Comparison of ENCODE assay signal across 10 mouse cellular contexts in genomic region chr12:54697791-54698250, GRCm38 (mm10). TPM values are rescaled to one million over a fixed set of nuclear protein-coding genes. Genes with fewer than 3 reads are reported as not detected.
DNase-seq lines count a peak whose midpoint lies in the region; ATAC-seq and TF ChIP-seq lines count a peak whose summit lies in the region.
"Had no signal": no experiment of that assay in that cellular context is flagged by ENCODE, and none has a peak within 500 bp of the region (broad histone marks: within the 10 kb centered on the region; RNA-seq: fewer than 3 reads in every experiment).

No protein-coding gene starts in this region.

- no peak for TF ChIP-seq CTCF in layer of hippocampus, adult 2 months (conservative IDR thresholded peaks at IDR 0.05)

- DNase-seq in forebrain, embryonic 11.5 days (ENCODE audit: low spot score) = no peak
- peak; percentile 4 for DNase-seq in c-Kit-positive CD71-negative TER-119-negative erythroid progenitor cells, embryonic 14.5 days (ENCODE audit: low read depth)
- no peak for DNase-seq in layer of hippocampus, adult 2 months (ENCODE audit: low spot score in 2 of 2)
- no peak for DNase-seq in layer of hippocampus, adult 8-10 months (ENCODE audit: low spot score in 2 of 2)
- DNase-seq: kidney, adult 2 months had no signal

- 55% methylated on average over 6 of the region's 6 CpGs for WGBS in forebrain, embryonic 15.5 days
- 65% methylated on average over 6 of the region's 6 CpGs for WGBS in forebrain, embryonic 11.5 days
- WGBS in midbrain, embryonic 12.5 days = 59% methylated on average over 6 of the region's 6 CpGs
- 61% methylated on average over 6 of the region's 6 CpGs for WGBS in midbrain, embryonic 13.5 days

- ATAC-seq in forebrain, embryonic 15.5 days (replicated peaks) = no peak
- ATAC-seq in forebrain, embryonic 11.5 days (replicated peaks; ENCODE audit: low FRiP score) = no peak
- no peak for ATAC-seq in midbrain, embryonic 12.5 days (ENCODE audit: low FRiP score, low read depth)
- no peak for ATAC-seq in midbrain, embryonic 13.5 days
- ATAC-seq in megakaryocyte progenitor cell, adult 5-6 weeks (replicated peaks; ENCODE audit: poor library complexity) = peak; percentile 1; the same call in 1 of the 2 replicates

- H3K9ac ChIP-seq in forebrain, embryonic 15.5 days (replicated peaks) = no peak overlapping the region
- no peak overlapping the region for H3K9ac ChIP-seq in forebrain, embryonic 11.5 days (ENCODE audit: low read length)
- H3K9ac ChIP-seq in midbrain, embryonic 12.5 days (replicated peaks) = no peak overlapping the region
- H3K9ac ChIP-seq in midbrain, embryonic 13.5 days (replicated peaks) = no peak overlapping the region
- H3K9ac ChIP-seq: neural tube, embryonic 13.5 days had no signal

- peak overlapping the region; percentile 50 for H3K27ac ChIP-seq in forebrain, embryonic 15.5 days (replicated peaks)
- no peak overlapping the region; the same call in 1 of the 2 replicates for H3K27ac ChIP-seq in forebrain, embryonic 11.5 days (ENCODE audit: low read depth, low read length)
- peak overlapping the region; percentile 20; the same call in 1 of the 2 replicates for H3K27ac ChIP-seq in midbrain, embryonic 12.5 days (replicated peaks)
- no peak overlapping the region for H3K27ac ChIP-seq in midbrain, embryonic 13.5 days
- no peak overlapping the region for H3K27ac ChIP-seq in layer of hippocampus, adult 2 months
- H3K27ac ChIP-seq: neural tube, embryonic 13.5 days had no signal

- peaks cover 20% of the 10 kb centered on the region for H3K4me1 ChIP-seq in forebrain, embryonic 15.5 days
- no peaks in the 10 kb centered on the region for H3K4me1 ChIP-seq in forebrain, embryonic 11.5 days (replicated peaks; ENCODE audit: control insufficient read depth, insufficient read depth, low read length)
- peaks cover 4% of the 10 kb centered on the region for H3K4me1 ChIP-seq in midbrain, embryonic 12.5 days
- H3K4me1 ChIP-seq in midbrain, embryonic 13.5 days (replicated peaks) = peaks cover 16% of the 10 kb centered on the region

- no peak overlapping the region for H3K4me2 ChIP-seq in forebrain, embryonic 15.5 days (replicated peaks)
- no peak overlapping the region for H3K4me2 ChIP-seq in forebrain, embryonic 11.5 days (ENCODE audit: low read depth, low read length, severe bottlenecking)
- no peak overlapping the region for H3K4me2 ChIP-seq in midbrain, embryonic 12.5 days (replicated peaks)
- no peak overlapping the region for H3K4me2 ChIP-seq in midbrain, embryonic 13.5 days (replicated peaks)
- H3K4me2 ChIP-seq: neural tube, embryonic 13.5 days had no signal

- no peaks in the 10 kb centered on the region for H3K36me3 ChIP-seq in forebrain, embryonic 15.5 days
- H3K36me3 ChIP-seq in forebrain, embryonic 11.5 days (ENCODE audit: control insufficient read depth, insufficient read depth, low read length) = no peaks in the 10 kb centered on the region
- no peaks in the 10 kb centered on the region for H3K36me3 ChIP-seq in midbrain, embryonic 12.5 days
- peaks cover 2% of the 10 kb centered on the region; the same call in 1 of the 2 replicates for H3K36me3 ChIP-seq in midbrain, embryonic 13.5 days

- H3K9me3 ChIP-seq in forebrain, embryonic 15.5 days = no peaks in the 10 kb centered on the region
- no peaks in the 10 kb centered on the region for H3K9me3 ChIP-seq in forebrain, embryonic 11.5 days (ENCODE audit: control insufficient read depth, low read length)
- no peaks in the 10 kb centered on the region for H3K9me3 ChIP-seq in midbrain, embryonic 12.5 days
- no peaks in the 10 kb centered on the region for H3K9me3 ChIP-seq in midbrain, embryonic 13.5 days
- H3K9me3 ChIP-seq: neural tube, embryonic 13.5 days had no signal

- H3K27me3 ChIP-seq in forebrain, embryonic 15.5 days = no peaks in the 10 kb centered on the region
- no peaks in the 10 kb centered on the region for H3K27me3 ChIP-seq in forebrain, embryonic 11.5 days (ENCODE audit: control insufficient read depth, insufficient read depth, low read length)
- no peaks in the 10 kb centered on the region; the same call in 1 of the 2 replicates for H3K27me3 ChIP-seq in midbrain, embryonic 12.5 days
- no peaks in the 10 kb centered on the region for H3K27me3 ChIP-seq in midbrain, embryonic 13.5 days
- H3K27me3 ChIP-seq: neural tube, embryonic 13.5 days had no signal

- H3K4me3 ChIP-seq in forebrain, embryonic 15.5 days = no peak overlapping the region
- H3K4me3 ChIP-seq in forebrain, embryonic 11.5 days (ENCODE audit: low read depth, low read length) = no peak overlapping the region
- H3K4me3 ChIP-seq in midbrain, embryonic 12.5 days = no peak overlapping the region
- no peak overlapping the region for H3K4me3 ChIP-seq in midbrain, embryonic 13.5 days (replicated peaks)
- H3K4me3 ChIP-seq in layer of hippocampus, adult 2 months = no peak overlapping the region
- H3K4me3 ChIP-seq: neural tube, embryonic 13.5 days had no signal

RNA-seq across cellular contexts. Expression of gene Eapp, which starts 2.1 kb away (rescaled TPM):
- polyA plus RNA-seq in forebrain, embryonic 15.5 days (2015; fragmentation: Nextera tagmentation; extraction: Ambion mirVana) = 90.8 and 94.2 TPM in 2 replicates
- polyA plus RNA-seq in forebrain, embryonic 11.5 days (2014; fragmentation: Nextera tagmentation; extraction: Ambion mirVana) = 76.1 and 78.4 TPM in 2 replicates
- 71.5 and 78.5 TPM in 2 replicates for polyA plus RNA-seq in midbrain, embryonic 12.5 days (2016; fragmentation: Nextera tagmentation; extraction: Ambion mirVana)
- 95.4 and 98.4 TPM in 2 replicates for polyA plus RNA-seq in midbrain, embryonic 13.5 days (2015; fragmentation: Nextera tagmentation; extraction: Ambion mirVana)
- total RNA-seq in megakaryocyte progenitor cell, adult 5-6 weeks (2015) = 52.0 and 58.7 TPM in 2 replicates
- 42.7 and 75.4 TPM in 2 replicates for total RNA-seq in megakaryocyte progenitor cell, adult 5-6 weeks (2017)
- total RNA-seq in layer of hippocampus, adult 2 months (2021) = 10 to 100 TPM; 37.2 to 45.9 TPM
- 10 to 100 TPM; 32.7 to 39.4 (median 36.6) TPM for total RNA-seq in layer of hippocampus, adult 8-10 months (2022)

RNA-seq across cellular contexts. Expression of gene Sptssa, which starts 41.4 kb away (rescaled TPM):
- 156 and 171 TPM in 2 replicates for polyA plus RNA-seq in forebrain, embryonic 15.5 days (2015; fragmentation: Nextera tagmentation; extraction: Ambion mirVana)
- 170 and 179 TPM in 2 replicates for polyA plus RNA-seq in forebrain, embryonic 11.5 days (2014; fragmentation: Nextera tagmentation; extraction: Ambion mirVana)
- polyA plus RNA-seq in midbrain, embryonic 12.5 days (2016; fragmentation: Nextera tagmentation; extraction: Ambion mirVana) = 165 and 176 TPM in 2 replicates
- 174 and 200 TPM in 2 replicates for polyA plus RNA-seq in midbrain, embryonic 13.5 days (2015; fragmentation: Nextera tagmentation; extraction: Ambion mirVana)
- 232 and 247 TPM in 2 replicates for total RNA-seq in megakaryocyte progenitor cell, adult 5-6 weeks (2015)
- total RNA-seq in megakaryocyte progenitor cell, adult 5-6 weeks (2017) = 160 and 165 TPM in 2 replicates
- total RNA-seq in layer of hippocampus, adult 2 months (2021) = 10 to 100 TPM; 21.9 to 25.1 TPM
- 10 to 100 TPM; 26.2 to 28.0 (median 26.7) TPM for total RNA-seq in layer of hippocampus, adult 8-10 months (2022)

Comparison
In these comparisons a context has a peak if more than half of its experiments do, and no peak if none do; other contexts are left out.
1. H3K27ac ChIP-seq: peak in forebrain, embryonic 15.5 days (single experiment) and midbrain, embryonic 12.5 days (single experiment); none in forebrain, embryonic 11.5 days (single experiment), midbrain, embryonic 13.5 days (single experiment) and layer of hippocampus, adult 2 months (single experiment).